Mouse (Mus musculus): ENCODE results near the gene Ube2j1.
"Not testable (repeated sequence)": the region's sequence is repeated elsewhere in the genome, so short reads cannot be mapped to it uniquely, and the experiment has no call there.

The Ube2j1 gene

GRCm38 (mm10) chr4:33031195-33031960 is at the start of gene Ube2j1:
Ube2j1 (plus strand) TSS chr4:33031416.
- in situ Hi-C loops (cut with MboI, MseI), result no loop called here

GRCm38 (mm10) chr4:32981617-32982016 is 49.6 kb upstream of the Ube2j1 start:
- in situ Hi-C loops (cut with MboI, MseI), result no loop called here

GRCm38 (mm10) chr4:32982041-32982715 is 49.0 kb upstream of the Ube2j1 start:
- in situ Hi-C loops (cut with MboI, MseI), result no loop called here

- in situ Hi-C loops (cut with MboI, MseI), result no loop called here
These were observed 48.5 kb upstream of the Ube2j1 start, which contains the start of gene Rragd for GRCm38 (mm10) chr4:32982716-32983175. Rragd (plus strand) TSS chr4:32983037.

GRCm38 (mm10) chr4:32983176-32984155 is 47.8 kb upstream of the Ube2j1 start:
- in situ Hi-C loops (cut with MboI, MseI), result no loop called here

GRCm38 (mm10) chr4:32984242-32984641 is 47.0 kb upstream of the Ube2j1 start:
- in situ Hi-C loops (cut with MboI, MseI), result no loop called here

- in situ Hi-C loops (cut with MboI, MseI), result no loop called here
These were observed 46.2 kb upstream of the Ube2j1 start for GRCm38 (mm10) chr4:32984801-32985675.

- in situ Hi-C loops (cut with MboI, MseI), result no loop called here
These were observed 45.5 kb upstream of the Ube2j1 start for GRCm38 (mm10) chr4:32985684-32986083.

- in situ Hi-C loops (cut with MboI, MseI), result no loop called here
These were observed 44.2 kb upstream of the Ube2j1 start for GRCm38 (mm10) chr4:32987006-32987405.

GRCm38 (mm10) chr4:32989346-32989745 is 41.9 kb upstream of the Ube2j1 start:
- in situ Hi-C loops (cut with MboI, MseI), result no loop called here

- in situ Hi-C loops (cut with MboI, MseI), result no loop called here
These were observed 37.0 kb upstream of the Ube2j1 start for GRCm38 (mm10) chr4:32994168-32994567.

GRCm38 (mm10) chr4:32996083-32996482 is 35.1 kb upstream of the Ube2j1 start:
- in situ Hi-C loops (cut with MboI, MseI), result no loop called here

- in situ Hi-C loops (cut with MboI, MseI), result no loop called here
These were observed 33.6 kb upstream of the Ube2j1 start for GRCm38 (mm10) chr4:32997571-32997970.

- in situ Hi-C loops (cut with MboI, MseI), result no loop called here
These were observed 32.2 kb upstream of the Ube2j1 start for GRCm38 (mm10) chr4:32998996-32999395.

- in situ Hi-C loops (cut with MboI, MseI), result no loop called here
These were observed 29.1 kb upstream of the Ube2j1 start for GRCm38 (mm10) chr4:33002081-33002480.

GRCm38 (mm10) chr4:33005595-33006470 is 25.4 kb upstream of the Ube2j1 start:
- in situ Hi-C loops (cut with MboI, MseI), result not testable (repeated sequence)

GRCm38 (mm10) chr4:33006844-33007243 is 24.4 kb upstream of the Ube2j1 start:
- in situ Hi-C loops (cut with MboI, MseI), result no loop called here

GRCm38 (mm10) chr4:33007443-33008217 is 23.6 kb upstream of the Ube2j1 start:
- in situ Hi-C loops (cut with MboI, MseI), result no loop called here

- in situ Hi-C loops (cut with MboI, MseI), result no loop called here
These were observed 21.1 kb upstream of the Ube2j1 start for GRCm38 (mm10) chr4:33010078-33010477.
